Mouse (Mus musculus) liver, postnatal 0 days (tissue): ENCODE results near the gene Irf4.

Experiments
- CTCF ChIP-seq: sonication (generic); IDR thresholded peaks from 2 replicates; pipeline ENCODE4 v1.5.1; 2016; ENCODE audit warnings: antibody characterized with exemption, low read depth
- EP300 ChIP-seq: IDR thresholded peaks from 2 replicates; pipeline ENCODE4 v1.6.1; 2016; ENCODE audit warnings: antibody characterized with exemption, low read depth, mild to moderate bottlenecking

GRCm38 (mm10) chr13:30728155-30728554 is 20.9 kb upstream of the Irf4 start:
- TF ChIP-seq CTCF, result no peak
- TF ChIP-seq EP300, result no peak
